Mouse (Mus musculus): ENCODE measurements around the gene Hk1.

Hk1 gene

DNA sequence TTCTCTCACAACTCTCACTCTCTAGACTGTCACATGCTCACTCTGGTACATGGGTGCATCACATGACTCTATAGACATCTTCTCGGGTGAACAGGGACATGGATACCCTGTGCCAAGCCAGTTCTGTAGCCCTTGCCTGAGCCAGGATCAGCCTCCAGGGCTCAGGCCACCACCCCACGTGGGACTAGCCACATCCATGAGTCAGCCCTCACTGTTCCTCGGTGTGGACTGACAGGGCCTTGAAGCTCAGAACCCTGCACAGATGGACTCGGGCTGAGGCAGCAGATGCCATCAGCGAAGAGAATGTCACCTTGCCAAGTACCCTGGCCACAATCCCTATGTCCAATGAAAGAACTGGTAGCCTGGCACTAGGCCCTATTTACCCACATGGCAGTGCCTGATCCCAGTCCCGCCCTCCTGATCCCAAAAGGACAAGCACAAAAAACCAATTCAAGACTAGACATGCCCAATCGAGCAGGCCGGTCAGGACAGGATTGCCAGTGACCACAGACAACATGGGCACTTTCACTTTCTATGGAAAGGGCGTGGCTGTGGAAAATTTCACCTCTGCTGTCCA is 59.2 kb downstream of the Hk1 start:
- in situ Hi-C loops (cut with MboI, MseI): no loop called here

DNA sequence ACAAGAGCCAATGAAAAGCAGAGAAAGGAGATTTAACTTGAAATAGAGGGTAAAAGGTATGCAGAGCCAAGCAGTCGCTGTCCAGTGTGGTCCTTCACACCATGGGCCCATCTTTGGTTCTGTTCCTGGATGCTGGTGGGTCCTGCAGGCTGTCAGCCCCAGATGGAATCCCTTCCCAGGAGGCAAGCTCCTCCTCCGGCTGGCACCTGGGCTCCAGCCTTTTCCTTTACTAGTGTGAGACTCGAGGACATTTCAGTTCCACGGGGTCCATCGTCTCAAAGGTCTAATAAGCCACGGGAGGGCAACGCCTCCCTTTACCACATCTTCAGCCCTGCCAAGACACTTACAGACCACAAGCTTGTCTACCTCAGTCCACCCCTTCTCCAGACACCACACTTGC is 60.6 kb downstream of the Hk1 start:
- in situ Hi-C loops (cut with MboI, MseI): no loop called here

DNA sequence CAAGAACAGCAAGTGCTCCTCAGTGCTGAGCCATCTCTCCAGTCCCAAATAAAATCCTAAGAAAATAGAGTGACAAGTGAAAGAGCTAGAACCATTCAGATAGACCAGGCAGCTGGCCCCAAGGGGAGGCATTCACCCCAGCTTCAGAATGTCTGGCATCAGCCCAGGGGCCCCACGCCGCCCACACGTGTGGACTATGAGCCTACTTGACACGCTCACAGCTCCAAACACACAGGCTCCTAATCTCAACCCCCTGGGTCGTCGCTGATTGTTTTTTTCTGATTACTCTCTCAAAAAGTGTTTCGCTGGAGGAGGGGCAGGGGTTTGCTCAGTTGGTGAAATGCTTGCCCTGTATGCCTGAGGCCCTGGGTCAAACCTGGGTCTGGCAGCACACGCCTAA is 63.2 kb downstream of the Hk1 start:
- in situ Hi-C loops (cut with MboI, MseI): no loop called here

DNA sequence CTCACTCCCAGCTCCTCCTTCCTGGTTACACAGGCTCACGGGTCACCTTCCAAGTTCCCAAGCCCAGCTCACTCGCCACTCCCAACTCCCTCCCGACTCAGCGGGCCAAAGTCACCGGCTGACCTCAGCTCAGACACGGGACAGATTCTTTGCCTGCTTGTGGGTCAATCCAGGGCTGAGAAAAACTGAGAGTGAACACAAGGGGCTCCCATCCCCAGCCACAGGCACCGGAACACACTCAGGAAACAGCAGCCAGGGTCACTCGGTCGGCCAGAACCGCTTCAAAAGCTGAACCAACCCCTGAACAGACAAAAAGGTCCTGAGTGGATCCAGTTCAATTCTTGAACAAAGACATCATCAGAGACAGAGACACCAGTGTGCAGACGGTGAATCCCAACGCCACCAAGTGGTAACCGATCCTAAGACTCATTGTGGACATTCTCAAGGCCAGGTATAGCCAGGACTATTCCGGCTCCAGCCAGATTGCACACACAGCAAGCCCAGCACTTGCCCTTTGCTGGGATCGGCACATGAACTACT is 65.8 kb downstream of the Hk1 start:
- in situ Hi-C loops (cut with MboI, MseI): no loop called here

DNA sequence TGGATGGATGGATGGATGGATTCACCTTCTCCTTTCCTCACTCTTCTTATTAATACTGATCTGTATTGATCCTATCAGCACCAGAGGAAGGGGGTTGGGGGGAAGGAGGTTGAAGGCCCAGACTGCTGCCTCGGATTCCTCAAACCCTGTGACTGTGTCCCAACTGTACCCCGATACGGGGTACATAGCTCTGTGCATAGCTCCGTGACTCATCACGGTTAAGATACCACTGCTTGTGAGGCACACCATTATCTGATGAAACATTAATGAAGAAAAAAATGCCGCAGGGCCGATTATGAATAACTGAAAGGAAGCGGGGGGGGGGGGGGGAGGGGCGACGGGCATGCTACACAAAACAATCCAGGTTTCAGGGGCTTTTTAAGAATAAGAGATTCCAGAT is 66.6 kb downstream of the Hk1 start:
- in situ Hi-C loops (cut with MboI, MseI): no loop called here

DNA sequence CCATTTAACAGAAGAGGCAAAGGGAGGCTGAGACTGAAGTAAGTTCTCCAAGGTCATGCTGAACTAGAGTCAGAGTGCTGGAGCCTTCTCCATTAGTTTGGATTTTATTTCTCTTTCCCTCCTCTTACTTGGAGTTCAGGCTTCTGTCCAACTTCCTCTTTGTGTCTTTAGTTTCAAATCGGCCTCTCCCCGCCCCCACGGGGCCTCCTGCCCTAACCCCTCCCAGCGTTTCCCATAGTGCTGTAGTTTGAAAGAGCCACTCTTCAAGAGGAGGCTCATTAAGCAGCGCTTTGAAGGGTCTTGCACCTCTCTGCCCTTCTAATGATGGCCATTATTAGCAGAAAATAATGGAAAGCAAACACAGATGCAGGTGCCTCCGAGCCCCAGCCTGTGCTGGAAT is 68.2 kb downstream of the Hk1 start:
- in situ Hi-C loops (cut with MboI, MseI): no loop called here

DNA sequence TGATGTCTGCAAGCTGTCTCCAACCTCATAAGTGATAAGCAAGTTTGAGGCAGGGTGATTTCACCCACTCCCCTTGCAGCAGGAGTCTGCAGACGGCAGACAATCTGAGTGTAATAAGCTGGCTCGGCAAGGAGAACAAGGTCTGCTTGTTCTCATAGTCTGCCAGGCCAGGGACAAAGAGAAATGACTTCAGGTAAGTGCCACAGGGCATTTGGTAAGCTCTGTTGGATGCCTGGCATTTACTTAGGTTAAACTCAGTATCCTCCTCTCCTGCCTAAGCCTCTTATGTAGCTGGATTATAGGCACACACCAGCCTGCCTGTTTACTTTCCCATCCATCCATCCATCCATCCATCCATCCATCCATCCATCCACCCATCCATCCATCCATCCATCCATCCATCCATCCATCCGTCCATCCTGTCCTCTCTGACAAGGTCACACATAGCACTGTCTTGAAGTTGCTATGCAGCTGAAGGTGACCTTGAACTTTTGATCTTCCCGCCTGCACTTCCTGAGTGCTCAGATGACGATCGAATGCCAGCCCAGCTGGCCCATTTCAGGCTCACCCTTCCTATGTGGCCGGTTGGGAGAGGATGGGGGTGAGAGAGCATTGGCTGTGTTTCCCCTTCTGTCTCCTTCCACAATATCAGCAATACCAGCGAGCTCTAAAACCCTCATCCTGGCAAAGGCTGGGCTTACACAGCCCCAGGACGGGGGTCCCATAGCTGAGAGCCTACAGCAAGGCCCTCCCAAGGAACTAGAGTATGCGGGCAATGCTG is 69.3 kb downstream of the Hk1 start:
- in situ Hi-C loops (cut with MboI, MseI): no loop called here

DNA sequence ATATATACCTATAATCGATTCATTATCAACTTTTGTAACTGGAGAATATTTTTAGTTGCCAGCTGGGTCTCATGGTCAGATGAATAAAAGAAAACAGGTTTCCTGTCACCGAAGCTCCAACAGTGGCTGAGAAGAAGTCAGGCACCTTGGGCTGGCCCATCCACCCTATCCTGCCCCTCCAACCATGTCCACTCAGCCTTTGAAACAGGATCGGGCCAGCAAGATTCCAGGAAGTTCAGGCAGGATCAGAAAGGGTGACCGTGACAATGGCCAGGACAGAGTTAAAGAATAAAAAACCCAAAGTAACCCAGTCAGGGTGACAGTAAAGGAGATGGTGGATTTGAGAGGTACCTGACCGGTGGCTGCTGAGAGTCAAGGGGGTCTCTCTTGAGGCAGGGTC is 70.1 kb downstream of the Hk1 start:
- in situ Hi-C loops (cut with MboI, MseI): loop anchor here (5.0 kb wide), 1 partner anchor 503 kb away; no protein-coding TSS in a partner anchor

DNA sequence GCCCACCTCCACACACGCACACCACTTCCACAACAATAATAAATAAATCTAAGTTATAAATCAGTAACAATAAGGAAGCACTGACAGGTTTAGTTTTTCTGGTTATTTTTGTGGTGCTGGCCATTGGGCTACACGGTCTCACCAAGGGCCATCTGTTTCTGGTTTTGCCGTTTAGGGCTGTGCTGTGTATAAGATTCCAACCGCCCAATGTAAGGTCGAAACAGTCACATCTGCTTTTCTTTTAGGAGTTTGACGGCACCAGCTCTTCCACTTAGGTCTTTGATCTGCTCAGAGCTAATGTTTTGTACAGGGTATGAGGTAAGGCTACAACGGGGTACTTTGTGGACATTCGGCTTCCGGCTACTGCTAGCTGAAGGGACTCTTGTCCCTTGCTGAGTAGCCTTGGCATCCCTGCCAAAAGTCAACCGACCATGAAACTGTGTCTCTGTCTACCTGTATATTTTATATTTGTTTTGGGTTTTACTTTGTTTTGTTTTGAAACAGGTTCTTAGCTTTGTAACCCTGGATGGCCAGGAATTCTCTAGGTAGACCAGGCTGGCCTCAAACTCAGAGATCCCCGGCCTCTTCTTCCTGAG is 70.7 kb downstream of the Hk1 start:
- in situ Hi-C loops (cut with MboI, MseI): loop anchor here (5.0 kb wide), 1 partner anchor 503 kb away; no protein-coding TSS in a partner anchor

DNA sequence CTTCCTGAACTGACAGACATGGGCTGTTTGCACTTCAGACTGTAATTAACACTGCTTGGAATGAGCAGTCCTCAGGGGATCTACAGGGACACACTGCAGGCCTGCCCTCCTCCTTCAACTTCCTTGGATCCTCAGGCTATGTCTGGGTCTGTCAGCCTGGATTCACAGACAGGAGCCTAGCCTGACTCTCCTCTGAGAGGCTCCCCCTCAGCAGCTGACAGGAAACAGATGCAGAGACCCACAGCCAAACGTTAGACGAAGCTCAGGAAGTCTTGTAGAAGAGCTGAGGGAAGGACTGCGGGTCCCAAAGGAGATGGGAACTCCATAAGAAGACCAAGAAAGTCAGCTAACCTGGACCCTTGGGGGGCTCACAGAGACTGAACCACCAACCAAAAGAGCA is 73.2 kb downstream of the Hk1 start:
- in situ Hi-C loops (cut with MboI, MseI): loop anchor here (5.0 kb wide), 1 partner anchor 506 kb away; no protein-coding TSS in a partner anchor

DNA sequence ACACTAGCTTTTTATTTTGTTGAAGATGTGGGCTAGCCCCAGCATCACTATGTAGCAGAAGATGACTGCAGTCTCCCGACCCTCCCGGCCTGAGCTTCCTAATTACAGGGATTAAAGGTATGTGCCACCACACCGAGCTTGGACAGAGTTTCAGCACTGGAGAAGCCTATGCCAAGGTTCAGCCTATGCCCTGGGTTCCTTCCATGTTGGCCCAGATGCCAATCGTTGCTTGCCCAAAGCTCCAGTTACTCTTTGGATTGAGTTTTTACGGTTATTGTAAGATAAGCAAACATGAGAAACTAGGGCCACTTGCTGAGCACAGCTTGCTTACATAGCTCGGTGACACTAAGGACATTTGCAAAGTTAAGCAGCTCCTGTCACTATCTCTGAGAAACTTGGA is 74.6 kb downstream of the Hk1 start:
- in situ Hi-C loops (cut with MboI, MseI): loop anchor here (5.0 kb wide), 1 partner anchor 507 kb away; no protein-coding TSS in a partner anchor

DNA sequence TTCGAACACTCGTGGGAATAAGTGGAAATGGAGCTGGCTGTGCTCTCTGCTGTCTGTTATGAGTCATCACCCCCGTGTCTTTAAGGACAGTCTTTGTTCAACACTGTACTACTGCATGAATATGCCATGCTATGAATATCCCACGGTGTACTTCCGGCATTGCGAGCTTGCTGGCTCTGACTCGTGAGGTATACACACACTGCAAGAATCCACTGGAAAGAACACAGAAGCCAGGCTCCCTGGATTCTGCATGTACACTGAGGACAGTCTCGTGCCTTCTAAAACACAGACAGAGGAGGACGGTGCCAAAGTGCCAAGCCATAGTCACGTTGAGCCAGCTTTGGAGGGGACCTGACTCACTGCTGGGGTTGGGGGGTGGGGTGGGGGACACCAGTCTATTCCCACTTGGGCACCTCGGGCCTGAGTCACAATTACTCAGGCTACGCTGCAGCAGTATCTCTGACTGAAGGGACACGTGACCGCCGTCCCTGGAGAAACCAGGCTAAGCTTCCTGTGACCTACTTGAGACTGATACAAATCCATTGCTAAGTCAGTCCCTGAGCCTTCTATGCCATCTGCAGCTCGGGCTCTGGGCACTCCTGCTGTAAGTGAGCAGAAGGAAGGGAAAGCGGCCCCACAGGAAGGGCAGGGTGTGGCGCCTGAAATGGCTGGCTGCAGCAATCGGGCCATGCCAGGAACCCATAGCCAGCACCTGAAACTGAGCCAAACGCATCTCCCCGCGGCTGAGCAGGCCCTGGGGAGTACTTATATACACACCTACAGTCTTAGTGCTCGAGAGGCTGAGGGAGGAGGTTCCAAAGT is 79.5 kb downstream of the Hk1 start:
- in situ Hi-C loops (cut with MboI, MseI): no loop called here

DNA sequence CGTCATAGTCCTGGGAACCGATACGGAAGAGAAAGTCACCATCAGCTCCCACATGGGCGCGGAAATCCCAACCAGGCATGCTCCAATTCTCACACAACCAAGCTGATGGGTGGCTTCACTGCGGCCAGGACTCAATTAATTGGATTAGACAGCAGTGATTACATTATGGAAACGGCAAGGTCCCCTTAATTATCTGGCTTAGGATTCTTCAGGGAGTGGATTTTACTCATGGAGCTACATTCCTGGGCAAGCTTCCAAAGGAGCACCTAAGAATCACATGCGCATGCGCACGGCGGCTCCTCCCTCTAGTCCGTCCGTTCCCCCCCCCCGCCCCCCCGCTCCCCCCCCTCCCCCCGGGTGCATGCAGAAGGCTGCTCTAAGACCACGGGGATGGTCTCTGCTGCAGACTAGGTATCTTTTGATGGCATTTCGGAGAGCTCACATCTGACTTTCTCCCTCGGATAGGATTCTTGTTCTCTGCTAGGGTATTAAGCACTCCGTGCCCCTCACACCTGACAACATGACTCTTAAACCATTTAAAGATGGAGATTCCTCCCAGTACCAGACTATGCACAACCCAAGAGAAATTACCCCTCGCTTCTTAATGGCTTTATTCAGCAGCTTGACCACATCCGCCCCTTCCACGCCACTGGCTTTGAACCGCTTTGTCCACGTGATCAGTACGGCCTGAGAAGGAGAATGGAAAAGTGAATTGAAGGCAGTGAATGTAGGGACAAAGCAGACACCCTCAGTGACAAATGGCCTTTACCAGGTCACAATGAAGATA is 83.4 kb downstream of the Hk1 start:
- in situ Hi-C loops (cut with MboI, MseI): no loop called here

DNA sequence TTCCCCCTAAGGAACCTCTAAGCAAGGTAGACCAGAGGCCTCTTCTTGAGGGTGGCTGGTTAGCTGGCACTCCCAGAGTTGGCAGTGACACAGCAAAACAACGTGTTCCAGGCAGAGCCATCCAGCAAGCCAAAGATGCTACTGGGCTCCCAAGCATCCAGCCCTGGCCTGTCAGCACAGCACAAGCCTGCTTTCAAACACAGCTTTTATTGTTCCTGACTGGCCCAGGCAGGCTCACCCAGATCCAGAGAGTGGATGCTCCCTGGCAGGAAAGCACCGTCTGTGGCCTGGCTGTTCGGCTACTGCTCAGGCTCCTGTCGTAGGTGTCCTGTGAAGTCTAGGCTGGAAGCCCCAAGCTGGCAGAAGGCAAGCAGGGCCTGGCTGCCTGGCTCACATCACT is 85.6 kb downstream of the Hk1 start:
- in situ Hi-C loops (cut with MboI, MseI): no loop called here

DNA sequence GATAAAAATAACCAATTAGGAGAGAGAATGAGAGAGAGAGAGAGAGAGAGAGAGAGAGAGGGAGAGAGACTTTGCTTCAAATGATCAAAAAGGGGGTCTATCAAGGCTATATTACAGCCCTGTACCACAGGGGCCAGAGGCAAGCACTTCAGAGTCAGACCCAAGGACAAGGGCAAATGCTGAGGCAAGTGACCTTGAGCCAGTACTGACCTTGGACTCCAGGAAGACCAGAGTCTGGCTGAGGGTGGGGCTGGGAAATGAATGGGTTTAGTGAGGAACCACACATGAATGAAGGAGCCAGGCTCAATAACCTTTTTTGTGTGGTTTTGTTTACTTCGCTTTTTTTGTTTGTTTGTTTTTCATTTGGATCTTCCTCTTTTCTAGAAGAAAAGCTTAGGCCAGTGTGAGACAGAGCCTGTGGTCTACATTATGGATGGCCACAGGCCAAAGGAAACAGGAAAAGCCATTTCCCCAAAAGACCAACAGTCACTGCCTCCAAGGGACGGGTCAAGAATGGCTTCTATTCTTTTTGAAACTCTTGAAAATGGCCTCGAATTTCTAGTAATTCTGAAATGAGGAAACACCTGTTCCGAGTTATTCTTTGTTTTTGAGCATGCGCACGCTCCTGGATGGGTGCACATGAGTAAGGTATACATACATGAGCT is 92.1 kb downstream of the Hk1 start:
- in situ Hi-C loops (cut with MboI, MseI): no loop called here

DNA sequence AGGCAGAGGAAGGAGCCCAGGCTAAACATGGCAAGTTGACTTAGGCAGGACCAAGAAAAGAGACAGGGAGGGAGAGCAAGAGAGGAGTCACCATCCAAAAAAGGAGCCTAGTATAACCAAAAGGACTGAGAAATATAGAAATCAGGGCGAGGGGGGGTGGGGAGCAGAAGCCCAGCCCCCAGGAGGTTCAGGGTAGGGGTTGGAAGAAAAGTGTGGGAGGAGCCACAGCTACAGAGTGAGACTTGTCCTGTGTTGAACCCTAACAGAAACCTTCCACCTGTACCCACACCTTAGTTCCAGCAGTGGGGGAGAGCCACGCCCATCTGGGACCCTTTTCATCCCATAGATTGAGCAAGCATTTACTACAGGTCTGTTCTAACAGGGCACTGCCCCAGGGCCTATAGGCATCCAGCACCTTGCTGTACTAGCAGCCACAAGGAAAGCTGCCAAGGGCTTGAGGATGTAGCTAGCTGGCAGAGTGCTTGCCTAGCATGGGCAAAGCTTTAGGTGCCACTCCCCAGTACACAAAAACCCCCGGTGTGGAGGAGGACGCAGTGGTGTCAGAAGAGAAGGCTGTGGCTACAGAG is 96.4 kb downstream of the Hk1 start:
- in situ Hi-C loops (cut with MboI, MseI): no loop called here

DNA sequence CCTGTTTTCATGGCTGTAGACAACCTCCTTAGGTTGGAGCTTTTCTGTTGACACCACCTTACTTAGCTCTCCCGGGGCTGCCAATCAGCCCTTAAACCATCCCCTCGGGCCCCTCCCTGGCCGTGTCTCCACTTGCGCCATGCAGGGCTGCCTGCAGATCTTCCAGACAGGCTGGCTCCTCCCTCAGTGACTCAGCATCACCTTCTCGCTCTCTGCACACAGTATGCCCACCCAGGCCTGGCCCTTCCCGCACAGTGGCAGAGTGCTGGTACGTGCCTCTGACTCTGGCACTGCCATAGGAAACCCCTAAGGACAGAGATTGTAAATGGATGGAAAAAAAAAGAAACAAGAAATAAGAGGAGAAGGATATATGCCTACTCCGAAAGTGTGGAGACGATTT is 96.9 kb downstream of the Hk1 start:
- in situ Hi-C loops (cut with MboI, MseI): no loop called here

DNA sequence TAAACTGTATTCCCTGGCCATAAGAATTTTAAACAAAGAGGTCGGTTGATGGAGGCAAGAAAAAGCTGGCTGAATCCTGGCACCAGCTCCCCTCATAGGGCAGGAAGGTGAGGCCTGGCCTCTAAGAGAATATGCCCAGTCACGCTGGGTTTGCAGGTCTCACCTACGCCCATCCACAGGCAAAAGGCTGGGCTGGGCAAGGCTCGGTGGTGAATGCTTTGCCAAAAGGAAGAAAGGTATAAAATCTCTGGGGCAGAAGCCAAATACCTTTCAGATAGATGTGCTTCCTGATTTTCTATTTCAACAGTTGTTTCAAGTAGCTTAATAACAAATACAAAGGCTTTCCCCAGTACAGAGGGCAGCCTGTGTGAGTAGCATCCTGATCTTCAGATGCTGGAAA is 100.0 kb downstream of the Hk1 start:
- in situ Hi-C loops (cut with MboI, MseI): loop anchor here (10.0 kb wide), 1 partner anchor 135 kb away; no protein-coding TSS in a partner anchor

DNA sequence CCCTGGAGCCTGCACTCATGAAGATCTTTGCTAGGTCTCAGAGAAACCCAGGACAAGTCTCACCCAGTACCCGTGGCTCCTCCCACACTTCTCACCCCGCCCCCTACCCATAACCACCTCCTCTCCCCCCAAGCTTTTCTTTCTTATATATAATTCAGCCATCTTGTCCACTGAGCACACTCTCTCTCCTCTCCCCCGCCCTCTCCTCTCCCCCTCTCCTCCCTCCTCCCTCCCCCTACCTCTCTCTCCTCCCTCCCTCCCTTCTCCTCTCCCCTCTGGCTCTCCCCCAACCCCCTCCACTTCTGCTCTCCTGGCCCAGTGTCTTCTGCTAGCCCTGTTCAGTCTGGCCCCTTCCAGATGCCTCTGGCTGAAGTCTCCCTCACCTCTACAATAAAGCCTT is 100.6 kb downstream of the Hk1 start:
- in situ Hi-C loops (cut with MboI, MseI): loop anchor here (10.0 kb wide), 1 partner anchor 136 kb away; no protein-coding TSS in a partner anchor
